Mouse (Mus musculus): ENCODE measurements around the gene Entpd3.

The Entpd3 gene

GRCm38 (mm10) chr9:120581941-120582618, 42.5 kb downstream of the Entpd3 start:
- DNase-seq (ENCODE audit: low read depth) = no peak

- peak; percentile 70 for DNase-seq (ENCODE audit: low read depth)
Measured at GRCm38 (mm10) chr9:120582619-120583308, 43.1 kb downstream of the Entpd3 start.

- DNase-seq (ENCODE audit: low read depth) = no peak
Measured at GRCm38 (mm10) chr9:120583314-120583713, 43.7 kb downstream of the Entpd3 start.

GRCm38 (mm10) chr9:120586546-120586945, 46.9 kb downstream of the Entpd3 start:
- no peak for DNase-seq (ENCODE audit: low read depth)

DNA sequence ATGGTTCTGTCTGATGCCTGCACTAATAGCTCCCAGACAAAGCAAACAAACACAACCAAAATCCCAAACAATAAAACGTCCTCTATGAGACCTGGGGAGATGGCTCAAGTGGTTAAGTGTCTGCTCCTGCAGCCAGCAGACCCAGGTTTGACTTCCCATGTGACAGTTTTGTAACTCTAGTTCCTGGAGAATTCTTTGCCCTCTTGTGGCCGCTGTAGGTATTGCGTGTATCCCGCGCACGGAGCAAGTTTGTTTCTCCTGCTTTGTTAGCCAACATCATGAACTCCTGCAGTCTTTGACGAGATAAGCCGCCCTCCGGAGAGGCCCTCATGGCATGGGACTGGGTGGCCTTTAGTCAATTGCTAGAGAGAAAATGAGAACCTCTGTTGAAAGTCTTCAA, 51.9 kb downstream of the Entpd3 start:
- no peak for DNase-seq (ENCODE audit: low read depth)

DNA sequence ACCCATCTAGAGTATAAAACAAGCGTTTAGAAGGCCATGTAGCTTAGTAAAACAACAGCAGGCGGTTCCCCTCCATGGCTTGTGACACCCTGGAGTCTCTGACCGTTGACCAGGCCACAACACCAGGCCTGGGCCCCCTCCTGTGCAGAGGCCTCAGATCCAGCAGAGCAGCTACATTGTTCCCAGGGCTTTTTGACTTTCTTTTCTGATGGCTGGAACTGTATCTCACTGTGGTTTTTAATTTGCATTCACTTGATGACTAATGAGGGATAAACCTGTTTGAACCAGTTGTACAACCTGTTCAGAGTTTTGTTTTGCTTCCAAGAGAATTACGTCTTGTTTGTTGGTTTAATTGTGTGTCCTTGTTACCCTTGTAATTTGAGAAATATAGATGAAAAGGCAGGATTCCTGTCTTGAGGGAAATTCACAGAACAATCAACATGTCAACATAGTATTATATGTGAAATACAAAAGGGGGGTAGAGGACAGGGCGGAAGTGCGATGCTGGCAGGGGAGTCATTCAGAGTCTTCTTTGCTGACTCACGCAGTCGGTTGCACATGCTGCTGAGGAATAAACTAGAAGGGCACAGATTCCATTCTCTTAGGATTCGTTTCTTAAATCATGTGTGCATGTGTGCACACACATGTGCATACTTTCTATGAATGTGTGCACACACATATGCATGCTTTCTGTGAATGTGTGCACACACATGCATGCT, 53.9 kb downstream of the Entpd3 start:
- DNase-seq (ENCODE audit: low read depth) = no peak

- no peak for DNase-seq (ENCODE audit: low read depth)
Measured at GRCm38 (mm10) chr9:120594839-120595238, 55.2 kb downstream of the Entpd3 start.

DNA sequence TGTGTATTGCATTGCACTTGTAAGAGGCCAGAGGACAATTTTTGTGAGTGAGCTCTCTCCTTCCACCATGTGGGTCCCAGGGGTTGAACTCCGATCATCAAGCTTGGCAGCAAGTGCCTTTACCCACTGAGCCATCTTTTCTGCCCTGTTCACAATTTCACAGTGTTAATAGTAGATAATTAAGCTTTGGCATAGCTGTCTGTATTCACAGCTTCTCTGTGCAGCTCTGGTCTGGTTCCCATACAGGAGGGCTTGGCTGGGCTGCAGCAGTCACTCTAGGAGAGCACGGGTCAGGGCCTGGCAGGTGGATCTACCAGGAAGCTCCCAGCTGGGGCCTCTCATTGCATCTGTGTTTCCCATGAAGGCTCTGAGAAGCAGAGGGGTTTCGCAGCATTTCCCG, 55.7 kb downstream of the Entpd3 start:
- DNase-seq (ENCODE audit: low read depth) = no peak

DNA sequence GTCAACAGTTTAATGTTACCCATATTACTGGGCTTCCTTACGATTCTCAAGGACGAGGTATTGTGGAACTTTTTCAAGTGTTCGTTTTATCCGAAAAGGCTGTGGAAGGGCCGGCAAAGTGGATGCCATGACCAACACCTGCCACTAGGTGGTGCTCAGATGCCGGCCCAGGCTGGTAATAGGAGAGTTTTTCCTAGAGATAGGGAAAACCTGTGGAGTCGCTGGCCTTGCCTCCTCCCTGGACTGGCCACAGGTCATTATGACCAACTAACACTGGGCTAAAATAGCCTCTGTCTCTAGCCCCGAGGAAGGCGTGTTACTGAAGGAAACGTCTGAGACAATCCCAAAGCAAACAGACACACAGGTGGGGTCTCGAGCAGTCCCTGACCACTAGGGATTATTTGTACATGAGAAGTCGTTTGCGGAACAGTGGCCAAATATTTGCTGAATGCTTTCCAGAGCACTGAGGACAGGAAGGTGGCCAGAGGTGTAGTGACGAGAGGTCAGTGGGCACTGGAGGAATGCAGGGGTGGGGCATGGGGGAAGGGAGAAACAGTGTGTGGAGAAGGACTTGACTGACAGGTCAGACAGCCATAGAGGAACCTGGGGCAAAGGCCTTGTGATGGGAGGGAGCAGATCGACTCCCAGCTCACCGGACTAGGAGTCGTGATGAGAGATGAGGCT, 62.0 kb downstream of the Entpd3 start:
- DNase-seq (ENCODE audit: low read depth) = no peak

GRCm38 (mm10) chr9:120602172-120602838, 62.7 kb downstream of the Entpd3 start:
- no peak for DNase-seq (ENCODE audit: low read depth)

GRCm38 (mm10) chr9:120602839-120603511, 63.4 kb downstream of the Entpd3 start:
- peak; percentile 64 for DNase-seq (ENCODE audit: low read depth)

DNA sequence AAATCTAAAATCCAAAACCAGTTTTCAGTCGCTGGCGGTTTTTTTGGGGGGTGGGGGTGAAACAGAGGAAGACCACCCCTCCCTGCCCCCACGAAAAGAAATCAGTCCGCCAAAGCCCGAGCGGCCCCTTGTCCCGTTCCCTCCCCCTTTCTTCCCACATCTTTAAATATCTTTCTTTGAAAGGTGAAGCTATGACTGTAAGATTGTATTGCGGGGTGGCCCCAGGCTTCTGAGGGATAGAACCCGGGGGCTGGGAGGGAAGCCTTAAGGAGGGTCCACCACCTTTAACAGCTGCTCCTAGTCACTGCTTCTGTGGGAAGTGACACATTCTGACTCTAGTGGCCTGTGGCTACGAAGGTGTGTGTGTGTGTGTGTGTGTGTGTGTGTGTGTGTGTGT, 63.9 kb downstream of the Entpd3 start:
- DNase-seq (ENCODE audit: low read depth) = no peak

DNA sequence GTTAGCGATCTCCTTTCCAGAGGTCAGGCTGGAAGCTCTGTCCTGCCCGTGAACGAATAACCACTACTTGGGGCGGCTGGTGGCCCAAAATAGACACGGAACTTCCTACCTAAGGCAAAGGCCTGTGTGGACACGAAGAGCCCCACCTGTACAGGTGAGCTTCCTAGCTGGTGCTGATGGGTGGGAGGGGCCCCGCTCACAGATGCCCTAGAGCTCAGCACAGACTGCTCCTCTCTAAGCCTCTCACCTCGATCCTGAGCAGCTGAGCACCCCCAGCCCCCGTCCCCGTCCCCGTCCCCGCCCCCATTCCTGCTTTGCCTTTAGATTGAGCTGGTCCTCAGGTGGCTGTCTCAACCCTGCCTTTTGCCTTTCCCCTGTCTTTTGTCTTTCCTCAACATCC, 64.3 kb downstream of the Entpd3 start:
- DNase-seq (ENCODE audit: low read depth) = no peak

GRCm38 (mm10) chr9:120611055-120611454, 71.4 kb downstream of the Entpd3 start:
- DNase-seq (ENCODE audit: low read depth) = no peak

DNA sequence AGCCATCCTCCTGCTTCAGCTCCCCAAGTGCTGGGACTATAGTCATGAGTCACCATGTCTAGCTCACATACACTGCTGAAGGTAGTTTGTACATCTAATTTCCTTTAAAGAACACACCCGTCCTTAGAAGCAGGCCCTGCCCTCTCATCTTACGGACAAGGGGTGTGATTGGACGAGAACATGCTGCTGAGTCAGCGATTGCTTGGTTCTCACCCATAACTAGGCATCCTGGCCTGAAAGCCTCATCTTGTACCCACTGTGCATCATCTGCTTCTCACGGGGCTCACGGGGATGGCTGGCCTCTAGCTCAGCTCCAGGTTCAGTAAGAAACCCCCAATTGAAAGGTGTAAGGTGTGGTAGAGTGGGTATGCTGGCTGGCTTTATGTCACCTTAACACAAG, 74.4 kb downstream of the Entpd3 start:
- no peak for DNase-seq (ENCODE audit: low read depth)
